In genomic region chr5:136274739-136275138, GRCm38 (mm10) we compare ENCODE assay signal across 17 mouse cellular contexts. TPM values are rescaled to one million over a fixed set of nuclear protein-coding genes. Genes with fewer than 3 reads are reported as not detected.
A peak's percentile ranks its signal among the peaks of the same experiment; 100 is the strongest.
DNase-seq lines count a peak whose midpoint lies in the region; ATAC-seq and TF ChIP-seq lines count a peak whose summit lies in the region.
"Had no signal": no experiment of that assay in that cellular context is flagged by ENCODE, and none has a peak within 500 bp of the region (broad histone marks: within the 10 kb centered on the region; RNA-seq: fewer than 3 reads in every experiment).

No protein-coding gene starts in this region.

- H3K36me3 ChIP-seq in limb, embryonic 12.5 days = peaks cover 72% of the 10 kb centered on the region
- H3K36me3 ChIP-seq in limb, embryonic 10.5 days = peaks cover 77% of the 10 kb centered on the region
- peaks cover 9% of the 10 kb centered on the region; the same call in 1 of the 2 replicates for H3K36me3 ChIP-seq in ES-Bruce4 (ENCODE audit: control insufficient read depth, insufficient read depth, low read length, poor library complexity, severe bottlenecking)

- ATAC-seq in limb, embryonic 12.5 days (ENCODE audit: insufficient number of reproducible peaks, insufficient read depth, low FRiP score, low TSS enrichment, low read depth) = no peak
- ATAC-seq: forebrain, embryonic 15.5 days; Patski had no signal

- H3K4me2 ChIP-seq in limb, embryonic 12.5 days = no peak overlapping the region
- H3K4me2 ChIP-seq: forebrain, embryonic 15.5 days; heart, embryonic 13.5 days; hindbrain, embryonic 15.5 days had no signal

- no peak for TF ChIP-seq POLR2A in ES-Bruce4 (IDR thresholded peaks at IDR 0.05; ENCODE audit: insufficient read depth, low read length)

- H3K4me3 ChIP-seq in limb, embryonic 12.5 days (replicated peaks) = no peak overlapping the region
- no peak overlapping the region for H3K4me3 ChIP-seq in limb, embryonic 10.5 days
- peak overlapping the region; percentile 3 for H3K4me3 ChIP-seq in ES-Bruce4 (ENCODE audit: low read depth, low read length)
- H3K4me3 ChIP-seq: forebrain, embryonic 15.5 days; heart, embryonic 13.5 days; hindbrain, embryonic 15.5 days had no signal

- 0 out of 2 replicates have a peak overlapping the region, but pooled peaks have one; percentile 7 for H3K27ac ChIP-seq in limb, embryonic 12.5 days
- H3K27ac ChIP-seq in limb, embryonic 10.5 days = no peak overlapping the region; the same call in 1 of the 2 replicates
- no peak overlapping the region for H3K27ac ChIP-seq in ES-Bruce4 (ENCODE audit: insufficient read depth, low read length)
- H3K27ac ChIP-seq: forebrain, embryonic 15.5 days; heart, embryonic 13.5 days; hindbrain, embryonic 15.5 days had no signal

- H3K9me3 ChIP-seq in limb, embryonic 12.5 days = no peaks in the 10 kb centered on the region
- H3K9me3 ChIP-seq in limb, embryonic 10.5 days (replicated peaks) = no peaks in the 10 kb centered on the region
- H3K9me3 ChIP-seq in ES-Bruce4 (replicated peaks; ENCODE audit: control insufficient read depth, insufficient read depth, low read length, poor library complexity, severe bottlenecking) = no peaks in the 10 kb centered on the region
- H3K9me3 ChIP-seq: forebrain, embryonic 15.5 days; heart, embryonic 13.5 days; hindbrain, embryonic 15.5 days had no signal

- 89% methylated on average over 43 of the region's 43 CpGs for WGBS in limb, embryonic 12.5 days
- WGBS in limb, embryonic 10.5 days = 92% methylated on average over 43 of the region's 43 CpGs

- TF ChIP-seq CTCF in ES-Bruce4 (IDR thresholded peaks at IDR 0.05; ENCODE audit: low read depth, low read length) = no peak

- TF ChIP-seq EP300 in ES-Bruce4 (IDR thresholded peaks at IDR 0.05; ENCODE audit: insufficient read depth, low read depth, low read length) = no peak

- H3K4me1 ChIP-seq in limb, embryonic 12.5 days (replicated peaks) = 0 out of 2 replicates have a peak, but pooled peaks cover 5% of the 10 kb centered on the region
- H3K4me1 ChIP-seq in limb, embryonic 10.5 days = peaks cover 8% of the 10 kb centered on the region; the same call in 1 of the 2 replicates
- H3K4me1 ChIP-seq in ES-Bruce4 (ENCODE audit: control insufficient read depth, insufficient read depth, low read length) = no peaks in the 10 kb centered on the region
- H3K4me1 ChIP-seq: forebrain, embryonic 15.5 days had no signal

- H3K27me3 ChIP-seq in limb, embryonic 12.5 days = no peaks in the 10 kb centered on the region
- no peaks in the 10 kb centered on the region for H3K27me3 ChIP-seq in limb, embryonic 10.5 days (ENCODE audit: low read depth, poor library complexity, severe bottlenecking)
- H3K27me3 ChIP-seq in ES-Bruce4 (ENCODE audit: control insufficient read depth, insufficient read depth, low read length, poor library complexity, severe bottlenecking) = no peaks in the 10 kb centered on the region
- H3K27me3 ChIP-seq: CH12.LX; forebrain, embryonic 15.5 days; heart, embryonic 13.5 days; hindbrain, embryonic 15.5 days; Patski had no signal

- H3K9ac ChIP-seq in limb, embryonic 12.5 days (replicated peaks) = no peak overlapping the region
- peak overlapping the region; percentile 70 for H3K9ac ChIP-seq in ES-Bruce4 (ENCODE audit: low read depth, poor library complexity, severe bottlenecking)
- H3K9ac ChIP-seq: forebrain, embryonic 15.5 days; heart, embryonic 13.5 days; hindbrain, embryonic 15.5 days had no signal

- no peak for DNase-seq in limb, embryonic 10.5 days (ENCODE audit: low spot score)
- peak; percentile 84 for DNase-seq in R1 (ENCODE audit: low read depth, low spot score)
- no peak for DNase-seq in left cerebral cortex, postnatal 25 days (ENCODE audit: low spot score in 2 of 2)
- DNase-seq in natural killer cell, adult 2 months (ENCODE audit: low spot score in 2 of 2) = no peak
- DNase-seq: adrenal gland, postnatal 10 days; cerebellum, adult 11-12 months; cerebellum, adult 9-10 months; cerebellum, postnatal 25 days; gastrocnemius, postnatal 36 days; heart, postnatal 36 days had no signal

- intact Hi-C loops in left cerebral cortex, postnatal 25 days (cut with DNase I) = no loop called here

RNA-seq across cellular contexts. Expression of gene Sh2b2, which starts 28.4 kb away (rescaled TPM):
- 14.8 and 15.0 TPM in 2 replicates for polyA plus RNA-seq in limb, embryonic 12.5 days (2016; fragmentation: Nextera tagmentation; extraction: Ambion mirVana)
- 14.4 and 17.7 TPM in 2 replicates for polyA plus RNA-seq in limb, embryonic 10.5 days (2016; fragmentation: Nextera tagmentation; extraction: Ambion mirVana)
- 2.3 and 2.7 TPM in 2 replicates for polyA plus RNA-seq in ES-Bruce4 (2011; ENCODE audit: insufficient read depth, insufficient read length, low read depth, missing spikeins)
- total RNA-seq in left cerebral cortex, postnatal 25 days (2021) = 1 to 10 TPM; 7.2 to 8.2 TPM
